Mouse (Mus musculus) MEL (cell line): ENCODE measurements at regions not wholly inside any gene's neighbourhood (a gene's known extent, or its start where the extent isn't known, plus 50 kb on each side); places are given as distances from the start of the nearest gene placed in this dataset.

Source experiments
- DNase-seq: peaks from one replicate; pipeline ENCODE4 v3.0.0; 2011; ENCODE audit warnings: low read depth, low spot score
- H3K27ac ChIP-seq: 2 replicates; pipeline ENCODE4 v1.5.1; 2012; ENCODE audit warnings: low read depth, mild to moderate bottlenecking, control low read depth, low read length, moderate library complexity; ENCODE audit not compliant: control insufficient read depth
- H3K27me3 ChIP-seq, 2 experiments: fragments of 150-350 bp in 1 of 2; sonication (generic) in 1 of 2; 2 replicates each; pipeline ENCODE4 v1.6.1; 2012; ENCODE audit warnings: low read length in 2 of 2, mild to moderate bottlenecking in 2 of 2, improper control_type of control experiment in 1 of 2, moderate library complexity in 1 of 2; ENCODE audit not compliant: insufficient read depth in 2 of 2, control insufficient read depth in 1 of 2
- H3K36me3 ChIP-seq, 2 experiments: 2 replicates each; pipeline ENCODE4 v1.6.1; 2012 to 2014; ENCODE audit warnings: low read length in 2 of 2, improper control_type of control experiment in 1 of 2, inconsistent platforms in 1 of 2, mild to moderate bottlenecking in 1 of 2; ENCODE audit not compliant: insufficient read depth in 2 of 2, control insufficient read depth in 1 of 2
- H3K4me1 ChIP-seq, 2 experiments: fragments of 150-350 bp in 1 of 2; sonication (generic) in 1 of 2; 2 replicates each; pipeline ENCODE4 v1.6.1; 2012; ENCODE audit warnings: low read length in 2 of 2, improper control_type of control experiment in 1 of 2, mild to moderate bottlenecking in 1 of 2; ENCODE audit not compliant: insufficient read depth in 2 of 2, control insufficient read depth in 1 of 2
- H3K4me3 ChIP-seq, 2 experiments: fragments of 150-350 bp in 1 of 2; sonication (generic) in 1 of 2; 2 replicates each; pipeline ENCODE4 v1.5.1; 2012; ENCODE audit warnings: low read depth in 2 of 2, low read length in 2 of 2, mild to moderate bottlenecking in 2 of 2, moderate library complexity in 2 of 2, control low read depth in 1 of 2, improper control_type of control experiment in 1 of 2; ENCODE audit not compliant: control insufficient read depth in 1 of 2, insufficient read depth in 1 of 2
- H3K79me2 ChIP-seq: 2 replicates; pipeline ENCODE4 v1.6.1; 2012; ENCODE audit warnings: mild to moderate bottlenecking, low read length, moderate library complexity; ENCODE audit not compliant: control insufficient read depth, poor library complexity, insufficient read depth
- H3K9ac ChIP-seq: 2 replicates; pipeline ENCODE4 v1.6.1; 2012; ENCODE audit warnings: low read depth, mild to moderate bottlenecking, control low read depth, low read length, moderate library complexity; ENCODE audit not compliant: control insufficient read depth, poor library complexity, severe bottlenecking
- H3K9me3 ChIP-seq: fragments of 150-350 bp; sonication (generic); replicated peaks from 2 replicates; pipeline ENCODE4 v1.6.1; 2012; ENCODE audit warnings: mild to moderate bottlenecking, low read length, improper control_type of control experiment, moderate library complexity; ENCODE audit not compliant: insufficient read depth
- CHD2 ChIP-seq: IDR thresholded peaks from 2 replicates; pipeline ENCODE4 v1.6.1; 2011; ENCODE audit warnings: low read length, improper control_type of control experiment
- E2F4 ChIP-seq: IDR thresholded peaks from 2 replicates; pipeline ENCODE4 v1.6.1; 2011; ENCODE audit warnings: low read depth, low read length, improper control_type of control experiment, borderline replicate concordance
- EP300 ChIP-seq, 2 experiments: IDR thresholded peaks; 2 replicates each; pipeline ENCODE4 v1.6.1; 2011; ENCODE audit warnings: improper control_type of control experiment in 2 of 2, low read length in 2 of 2, low read depth in 1 of 2, mild to moderate bottlenecking in 1 of 2
- HCFC1 ChIP-seq: IDR thresholded peaks from 2 replicates; pipeline ENCODE4 v1.6.1; 2012; ENCODE audit warnings: low read depth, mild to moderate bottlenecking, inconsistent platforms, low read length, improper control_type of control experiment, moderate library complexity
- MAFK ChIP-seq: IDR thresholded peaks from 2 replicates; pipeline ENCODE4 v1.6.1; 2011; ENCODE audit warnings: low read depth, mild to moderate bottlenecking, low read length, improper control_type of control experiment, borderline replicate concordance
- MAX ChIP-seq: IDR thresholded peaks from 2 replicates; pipeline ENCODE4 v1.6.1; 2011; ENCODE audit warnings: low read length, improper control_type of control experiment
- MAZ ChIP-seq: IDR thresholded peaks from 2 replicates; pipeline ENCODE4 v1.6.1; 2012; ENCODE audit warnings: low read depth, mild to moderate bottlenecking, inconsistent platforms, low read length, improper control_type of control experiment
- MXI1 ChIP-seq: IDR thresholded peaks from 2 replicates; pipeline ENCODE4 v1.6.1; 2011; ENCODE audit warnings: mild to moderate bottlenecking, low read depth, low read length, improper control_type of control experiment
- MYC ChIP-seq: IDR thresholded peaks from 2 replicates; pipeline ENCODE4 v1.6.1; 2011; ENCODE audit warnings: low read depth, mild to moderate bottlenecking, low read length, improper control_type of control experiment, moderate library complexity
- NELFE ChIP-seq: IDR thresholded peaks from 2 replicates; pipeline ENCODE4 v1.6.1; 2011; ENCODE audit warnings: low read depth, low read length, improper control_type of control experiment
- POLR2A ChIP-seq, 2 experiments: IDR thresholded peaks; 2 replicates each; pipeline ENCODE4 v1.6.1; 2011 to 2012; ENCODE audit warnings: low read length in 2 of 2, mild to moderate bottlenecking in 2 of 2, control low read depth in 1 of 2, improper control_type of control experiment in 1 of 2, low read depth in 1 of 2, moderate library complexity in 1 of 2; ENCODE audit not compliant: control insufficient read depth in 1 of 2, insufficient read depth in 1 of 2, poor library complexity in 1 of 2
- POLR2AphosphoS2 ChIP-seq: IDR thresholded peaks from 2 replicates; pipeline ENCODE4 v1.6.1; 2011; ENCODE audit warnings: low read length, improper control_type of control experiment
- RAD21 ChIP-seq: IDR thresholded peaks from 2 replicates; pipeline ENCODE4 v1.6.1; 2011; ENCODE audit warnings: mild to moderate bottlenecking, low read depth, low read length, improper control_type of control experiment
- TAL1 ChIP-seq: IDR thresholded peaks from 2 replicates; pipeline ENCODE4 v1.6.1; 2012; ENCODE audit warnings: mild to moderate bottlenecking, inconsistent platforms, low read length, moderate library complexity, mixed read lengths
- UBTF ChIP-seq: IDR thresholded peaks from 2 replicates; pipeline ENCODE4 v1.6.1; 2012; ENCODE audit warnings: low read depth, mild to moderate bottlenecking, inconsistent platforms, low read length, improper control_type of control experiment, moderate library complexity, borderline replicate concordance; ENCODE audit not compliant: insufficient read depth
- USF1 ChIP-seq: IDR thresholded peaks from 2 replicates; pipeline ENCODE4 v1.6.1; 2014; ENCODE audit warnings: low read depth, mild to moderate bottlenecking, inconsistent platforms, low read length, improper control_type of control experiment, moderate library complexity
- USF2 ChIP-seq, 2 experiments: IDR thresholded peaks; 2 replicates each; pipeline ENCODE4 v1.6.1; 2011 to 2012; ENCODE audit warnings: improper control_type of control experiment in 2 of 2, low read length in 2 of 2, borderline replicate concordance in 1 of 2, inconsistent platforms in 1 of 2, low read depth in 1 of 2, mild to moderate bottlenecking in 1 of 2; ENCODE audit not compliant: insufficient read depth in 1 of 2
- ZC3H11A ChIP-seq: IDR thresholded peaks from 2 replicates; pipeline ENCODE4 v1.6.1; 2012; ENCODE audit warnings: low read depth, mild to moderate bottlenecking, inconsistent platforms, low read length, improper control_type of control experiment
- ZMIZ1 ChIP-seq: IDR thresholded peaks from 2 replicates; pipeline ENCODE4 v1.6.1; 2012; ENCODE audit warnings: low read depth, mild to moderate bottlenecking, inconsistent platforms, low read length, improper control_type of control experiment, moderate library complexity
- ZNF384 ChIP-seq: IDR thresholded peaks from 2 replicates; pipeline ENCODE4 v1.6.1; 2012; ENCODE audit warnings: low read depth, mild to moderate bottlenecking, inconsistent platforms, low read length, improper control_type of control experiment

DNA sequence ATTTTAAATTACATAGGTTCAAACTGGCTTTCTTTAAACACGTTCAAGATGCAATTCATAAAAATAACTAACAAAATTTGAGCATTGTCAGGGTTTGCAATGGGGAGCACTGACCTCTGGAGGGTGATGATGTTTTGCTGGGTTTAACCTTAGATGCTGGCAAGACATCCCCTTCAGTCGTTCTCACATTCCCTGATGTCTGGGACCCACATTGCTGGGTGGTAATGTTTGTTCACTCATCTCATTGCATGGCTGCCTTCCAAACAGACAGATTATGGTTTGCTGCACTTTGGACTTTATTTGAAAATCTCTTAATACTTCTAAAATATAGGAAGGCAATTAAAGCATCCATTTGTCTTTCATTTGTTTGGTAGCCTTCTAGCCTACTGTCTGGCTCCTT lies 206.9 kb downstream of the Tle4 start:
- H3K9ac ChIP-seq, result no peak overlapping the region

More for the DNA sequence above, 206.9 kb downstream of the Tle4 start:
- H3K36me3 ChIP-seq, result peaks cover 0 to 2% of the 10 kb centered on the region in 2 experiments; a peak in 1 of 4 replicates
- no peak for DNase-seq
- H3K4me3 ChIP-seq, result no peak overlapping the region
- H3K4me1 ChIP-seq, result no peaks in the 10 kb centered on the region
- TF ChIP-seq UBTF (no peak), USF1 (no peak), NELFE (no peak), RAD21 (no peak), POLR2A (IDR thresholded peaks at IDR 0.05; ENCODE audit: control insufficient read depth in 1 of 2, insufficient read depth in 1 of 2, low read depth in 1 of 2, low read length in 2 of 2, poor library complexity in 1 of 2) (no peak), TAL1 (no peak), MXI1 (no peak), ZNF384 (no peak), MAZ (no peak), MAFK (no peak), E2F4 (no peak), MYC (no peak), ZMIZ1 (no peak), HCFC1 (no peak), ZC3H11A (no peak), MAX (no peak), USF2 (IDR thresholded peaks at IDR 0.05; ENCODE audit: borderline replicate concordance in 1 of 2, insufficient read depth in 1 of 2, low read depth in 1 of 2, low read length in 2 of 2) (no peak), CHD2 (no peak), POLR2AphosphoS2 (no peak), EP300 (IDR thresholded peaks at IDR 0.05; ENCODE audit: low read depth in 1 of 2, low read length in 2 of 2) (no peak)
- no peak overlapping the region for H3K27ac ChIP-seq
- no peaks in the 10 kb centered on the region for H3K9me3 ChIP-seq
- H3K79me2 ChIP-seq, result no peaks in the 10 kb centered on the region
- H3K27me3 ChIP-seq, result no peaks in the 10 kb centered on the region
